Mouse (Mus musculus): ENCODE measurements around the gene Plxna4. TPM values are rescaled to one million over a fixed set of nuclear protein-coding genes. Genes with fewer than 3 reads are reported as not detected.

Plxna4 gene
- total and polyA plus RNA-seq, 3 experiments, result not detected

DNA sequence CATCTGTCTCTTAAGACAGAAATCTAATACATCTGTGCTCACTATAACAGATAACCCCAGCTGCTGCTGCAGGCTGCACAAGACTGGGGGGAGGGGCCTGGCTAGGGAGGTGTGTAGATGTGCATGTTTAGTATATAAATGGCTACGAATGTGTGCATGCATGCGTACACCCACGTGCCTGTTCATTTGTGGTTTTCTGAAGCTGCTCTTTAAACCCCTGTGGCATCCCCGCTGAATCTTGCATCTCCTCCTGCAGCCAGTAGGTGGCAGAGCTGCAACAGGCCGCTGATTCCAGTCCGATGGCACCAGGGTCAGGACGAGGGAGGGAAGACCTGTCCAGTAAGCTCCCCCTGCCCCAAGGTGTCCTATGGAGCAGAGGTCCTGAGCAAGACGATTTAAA lies 260.0 kb downstream of the Plxna4 start (continued):
- TF ChIP-seq HCFC1 (IDR thresholded peaks at IDR 0.05; ENCODE audit: low read depth, low read length), result no peak
- TF ChIP-seq SIN3A (IDR thresholded peaks at IDR 0.05; ENCODE audit: low read length), result no peak

DNA sequence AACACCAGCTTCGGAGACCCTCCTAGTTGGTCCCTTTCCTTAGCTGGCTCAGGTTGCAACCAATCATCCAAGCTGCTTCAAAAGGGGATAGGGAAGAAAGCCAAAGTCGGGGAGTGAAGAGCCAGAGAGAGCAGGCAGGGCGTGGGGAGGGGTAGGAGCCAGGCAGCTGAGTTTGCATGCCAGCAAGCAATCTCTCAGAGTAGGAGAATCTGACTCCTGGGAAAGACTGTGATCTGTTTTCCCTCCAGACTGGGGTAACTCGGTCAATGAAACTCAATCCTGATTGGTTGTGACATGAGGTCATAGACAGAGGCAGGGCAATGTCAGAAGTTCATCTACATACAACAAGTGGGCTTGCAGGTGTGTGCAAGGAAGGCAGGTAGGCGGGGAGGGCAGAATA lies 260.8 kb downstream of the Plxna4 start:
- no peak overlapping the region for H3K9ac ChIP-seq (ENCODE audit: insufficient read depth, low read depth)
- dilution Hi-C loops (cut with MboI; ENCODE audit: extremely low pct_ligation_motif_present, extremely low pct_unique_long_range_greater_than_20kb, low sequenced_read_pairs) (no loop called here), in situ Hi-C loops (cut with MboI; ENCODE audit: low pct_ligation_motif_present, low pct_unique_long_range_greater_than_20kb, low sequenced_read_pairs) (loop anchor here (25.0 kb wide), 1 partner anchor 1960 kb away; no protein-coding TSS in a partner anchor)
- no peak for TF ChIP-seq MXI1 (IDR thresholded peaks at IDR 0.05; ENCODE audit: low read depth, low read length)
- no peaks in the 10 kb centered on the region for H3K79me2 ChIP-seq (replicated peaks; ENCODE audit: control insufficient read depth, extremely low read depth, insufficient read depth, poor library complexity, severe bottlenecking)
- H3K4me3 ChIP-seq (replicated peaks in 1 of 3; ENCODE audit: low read depth in 2 of 3, low read length in 2 of 3, poor library complexity in 1 of 3), result no peak overlapping the region
- no peaks in the 10 kb centered on the region for H3K36me3 ChIP-seq (replicated peaks in 1 of 2; ENCODE audit: control insufficient read depth in 1 of 2, insufficient read depth in 1 of 2, low read length in 1 of 2)
- no peaks in the 10 kb centered on the region for H3K9me3 ChIP-seq (replicated peaks; ENCODE audit: low read length)
- DNase-seq (ENCODE audit: extremely low read depth), result no peak
- no peaks in the 10 kb centered on the region for H3K4me1 ChIP-seq (ENCODE audit: control insufficient read depth in 1 of 2, insufficient read depth in 2 of 2)
- H3K27me3 ChIP-seq (replicated peaks), result peaks cover 76% of the 10 kb centered on the region
- H3K27ac ChIP-seq (ENCODE audit: insufficient read depth, low read depth), result no peak overlapping the region
- no peak overlapping the region for H3K4me2 ChIP-seq (ENCODE audit: insufficient read depth, low read depth, poor library complexity, severe bottlenecking)

DNA sequence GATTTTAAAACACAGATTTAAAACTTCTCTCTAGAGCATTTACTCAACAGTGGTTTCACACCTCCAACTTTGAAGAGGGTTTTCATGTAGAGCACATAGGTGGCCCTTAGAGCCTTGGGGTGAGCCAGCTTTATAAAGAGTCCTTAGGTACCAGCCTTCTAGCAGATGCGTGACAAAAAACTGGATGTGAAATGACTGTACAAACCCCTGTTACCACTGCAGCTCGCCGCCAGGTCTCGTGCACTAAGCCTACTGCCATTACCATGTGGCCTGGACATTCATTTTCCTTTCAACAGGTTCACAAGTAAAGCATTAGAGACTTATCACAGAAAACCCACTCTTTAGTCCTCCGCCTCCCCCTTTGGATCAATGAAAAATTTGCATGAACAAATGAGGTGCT lies 261.6 kb downstream of the Plxna4 start:
- DNase-seq (ENCODE audit: extremely low read depth), result no peak
- Histone ChIP-seq H3K9me3 (replicated peaks; ENCODE audit: low read length) (no peaks in the 10 kb centered on the region), H3K27ac (ENCODE audit: insufficient read depth, low read depth) (no peak overlapping the region), H3K4me3 (replicated peaks in 1 of 3; ENCODE audit: low read depth in 2 of 3, low read length in 2 of 3, poor library complexity in 1 of 3) (no peak overlapping the region), H3K9ac (ENCODE audit: insufficient read depth, low read depth) (no peak overlapping the region), H3K27me3 (replicated peaks) (peaks cover 72% of the 10 kb centered on the region), H3K4me1 (ENCODE audit: control insufficient read depth in 1 of 2, insufficient read depth in 2 of 2) (no peaks in the 10 kb centered on the region), H3K36me3 (replicated peaks in 1 of 2; ENCODE audit: control insufficient read depth in 1 of 2, insufficient read depth in 1 of 2, low read length in 1 of 2) (no peaks in the 10 kb centered on the region), H3K79me2 (replicated peaks; ENCODE audit: control insufficient read depth, extremely low read depth, insufficient read depth, poor library complexity, severe bottlenecking) (no peaks in the 10 kb centered on the region), H3K4me2 (ENCODE audit: insufficient read depth, low read depth, poor library complexity, severe bottlenecking) (no peak overlapping the region)
- in situ Hi-C loops (cut with MboI; ENCODE audit: low pct_ligation_motif_present, low pct_unique_long_range_greater_than_20kb, low sequenced_read_pairs), result loop anchor here (25.0 kb wide), 1 partner anchor 1961 kb away; no protein-coding TSS in a partner anchor
- dilution Hi-C loops (cut with MboI; ENCODE audit: extremely low pct_ligation_motif_present, extremely low pct_unique_long_range_greater_than_20kb, low sequenced_read_pairs), result no loop called here
- TF ChIP-seq MAFK (IDR thresholded peaks at IDR 0.05; ENCODE audit: insufficient replicate concordance, low read length) (no peak), BHLHE40 (IDR thresholded peaks at IDR 0.05; ENCODE audit: low read depth, low read length) (peak; percentile 77), SIN3A (IDR thresholded peaks at IDR 0.05; ENCODE audit: low read length) (no peak)

DNA sequence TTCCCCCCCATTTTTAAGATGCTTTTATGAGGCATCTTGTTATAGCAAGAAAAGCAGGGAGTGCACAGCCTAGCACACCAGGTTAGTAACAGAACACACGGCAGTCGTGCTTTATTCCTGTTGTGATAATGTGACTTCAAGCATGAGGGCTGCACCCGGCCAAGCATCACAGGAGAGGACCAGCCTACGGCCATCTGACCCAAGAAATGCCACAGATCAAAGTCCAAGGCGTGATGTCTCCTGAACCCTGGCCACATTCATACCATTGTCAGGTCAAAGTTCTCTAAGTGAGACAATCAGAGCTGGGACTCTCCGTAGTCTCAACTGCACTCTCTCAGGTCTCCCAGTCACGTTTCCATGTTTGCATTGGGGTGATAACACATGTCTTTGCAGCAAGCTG lies 262.1 kb downstream of the Plxna4 start:
- in situ Hi-C loops (cut with MboI; ENCODE audit: low pct_ligation_motif_present, low pct_unique_long_range_greater_than_20kb, low sequenced_read_pairs), result loop anchor here (25.0 kb wide), 1 partner anchor 1961 kb away; no protein-coding TSS in a partner anchor
- dilution Hi-C loops (cut with MboI; ENCODE audit: extremely low pct_ligation_motif_present, extremely low pct_unique_long_range_greater_than_20kb, low sequenced_read_pairs), result no loop called here
- Histone ChIP-seq H3K79me2 (replicated peaks; ENCODE audit: control insufficient read depth, extremely low read depth, insufficient read depth, poor library complexity, severe bottlenecking) (no peaks in the 10 kb centered on the region), H3K27me3 (replicated peaks) (peaks cover 72% of the 10 kb centered on the region), H3K27ac (ENCODE audit: insufficient read depth, low read depth) (no peak overlapping the region), H3K9me3 (replicated peaks; ENCODE audit: low read length) (no peaks in the 10 kb centered on the region), H3K36me3 (replicated peaks in 1 of 2; ENCODE audit: control insufficient read depth in 1 of 2, insufficient read depth in 1 of 2, low read length in 1 of 2) (no peaks in the 10 kb centered on the region), H3K4me3 (replicated peaks in 1 of 3; ENCODE audit: low read depth in 2 of 3, low read length in 2 of 3, poor library complexity in 1 of 3) (no peak overlapping the region), H3K4me1 (ENCODE audit: control insufficient read depth in 1 of 2, insufficient read depth in 2 of 2) (no peaks in the 10 kb centered on the region), H3K9ac (ENCODE audit: insufficient read depth, low read depth) (no peak overlapping the region), H3K4me2 (ENCODE audit: insufficient read depth, low read depth, poor library complexity, severe bottlenecking) (no peak overlapping the region)
- TF ChIP-seq KAT2A (IDR thresholded peaks at IDR 0.05; ENCODE audit: insufficient replicate concordance, low read length) (no peak), MYC (IDR thresholded peaks at IDR 0.05; ENCODE audit: low read depth, low read length) (no peak), HCFC1 (IDR thresholded peaks at IDR 0.05; ENCODE audit: low read depth, low read length) (no peak)
- no peak for DNase-seq (ENCODE audit: extremely low read depth)
